Mouse (Mus musculus) Muller cell, postnatal 12 days (primary cell): Measurements from ENCODE around the gene Gm13278.
"Not testable (repeated sequence)": the region's sequence is repeated elsewhere in the genome, so short reads cannot be mapped to it uniquely, and the experiment has no call there.

ENCODE experiments used
- DNase-seq: peaks from one replicate; pipeline ENCODE4 v3.0.0-alpha.2; 2015; ENCODE audit errors: inconsistent ontology term

Gm13278 gene

GRCm38 (mm10) chr4:88791250-88791649 lies at the start of gene Gm13278:
Gene Gm13278, plus strand, starts transcription at chr4:88791550.
- DNase-seq = not testable (repeated sequence)

- DNase-seq = no peak
These were observed 48.5 kb upstream of the Gm13278 start for GRCm38 (mm10) chr4:88742771-88743371.

- DNase-seq = no peak
These were observed 47.1 kb upstream of the Gm13278 start for GRCm38 (mm10) chr4:88744207-88744606.

- DNase-seq = no peak
These were observed 41.4 kb upstream of the Gm13278 start for GRCm38 (mm10) chr4:88749926-88750325.

GRCm38 (mm10) chr4:88754818-88755340 lies 36.5 kb upstream of the Gm13278 start, which contains the start of gene Gm13271:
Gene Gm13271, plus strand, starts transcription at chr4:88754868.
- not testable (repeated sequence) for DNase-seq

GRCm38 (mm10) chr4:88756581-88757513 lies 34.5 kb upstream of the Gm13278 start:
- DNase-seq = peak; percentile 47

GRCm38 (mm10) chr4:88757628-88758031 lies 33.7 kb upstream of the Gm13278 start:
- peak; percentile 91 for DNase-seq

GRCm38 (mm10) chr4:88758751-88759150 lies 32.6 kb upstream of the Gm13278 start:
- DNase-seq = not testable (repeated sequence)

- DNase-seq = not testable (repeated sequence)
These were observed 31.6 kb upstream of the Gm13278 start, which contains the start of gene Gm13283 for GRCm38 (mm10) chr4:88759610-88760268. Gene Gm13283, plus strand, starts transcription at chr4:88760119.

- DNase-seq = peak; percentile 74
These were observed 30.9 kb upstream of the Gm13278 start for GRCm38 (mm10) chr4:88760431-88760830.

- not testable (repeated sequence) for DNase-seq
These were observed 29.6 kb upstream of the Gm13278 start for GRCm38 (mm10) chr4:88761776-88762175.

GRCm38 (mm10) chr4:88762341-88762740 lies 29.0 kb upstream of the Gm13278 start:
- not testable (repeated sequence) for DNase-seq

- peak; percentile 76 for DNase-seq
These were observed 27.8 kb upstream of the Gm13278 start for GRCm38 (mm10) chr4:88763384-88764018.

- DNase-seq = not testable (repeated sequence)
These were observed 17.8 kb upstream of the Gm13278 start, which contains the start of gene Gm13290 for GRCm38 (mm10) chr4:88773534-88773933. Gene Gm13290, plus strand, starts transcription at chr4:88773834.

GRCm38 (mm10) chr4:88776622-88777021 lies 14.7 kb upstream of the Gm13278 start, which contains the start of gene Gm13289:
Gene Gm13289, plus strand, starts transcription at chr4:88776922.
- not testable (repeated sequence) for DNase-seq

- not testable (repeated sequence) for DNase-seq
These were observed 11.8 kb upstream of the Gm13278 start, which contains the start of gene Gm13272 for GRCm38 (mm10) chr4:88779550-88779949. Gene Gm13272, plus strand, starts transcription at chr4:88779850.

- not testable (repeated sequence) for DNase-seq
These were observed 11.0 kb upstream of the Gm13278 start for GRCm38 (mm10) chr4:88780320-88780719.

GRCm38 (mm10) chr4:88781831-88782230 lies 9.5 kb upstream of the Gm13278 start, which contains the start of gene Ifnz:
Gene Ifnz, plus strand, starts transcription at chr4:88782131.
- not testable (repeated sequence) for DNase-seq

- DNase-seq = not testable (repeated sequence)
These were observed 9.0 kb upstream of the Gm13278 start for GRCm38 (mm10) chr4:88782335-88782734.

GRCm38 (mm10) chr4:88785409-88785808 lies 5.9 kb upstream of the Gm13278 start, which contains the start of gene Gm13276:
Gene Gm13276, plus strand, starts transcription at chr4:88785709.
- DNase-seq = not testable (repeated sequence)

GRCm38 (mm10) chr4:88788402-88788801 lies 2.9 kb upstream of the Gm13278 start, which contains the start of gene Gm13277:
Gene Gm13277, plus strand, starts transcription at chr4:88788632.
- not testable (repeated sequence) for DNase-seq
